Mouse (Mus musculus): Measurements from ENCODE around the gene Cacna1d.

Gene Cacna1d

GRCm38 (mm10) chr14:30457897-30458296 is 33.4 kb downstream of the Cacna1d start:
- DNase-seq: peak; percentile 10 to 58

GRCm38 (mm10) chr14:30457436-30457835 is 33.8 kb downstream of the Cacna1d start:
- no peak for DNase-seq

GRCm38 (mm10) chr14:30455801-30456595 is 35.3 kb downstream of the Cacna1d start:
- no peak for DNase-seq

GRCm38 (mm10) chr14:30439915-30440314 is 51.3 kb downstream of the Cacna1d start:
- DNase-seq: no peak

GRCm38 (mm10) chr14:30435316-30435715 is 55.9 kb downstream of the Cacna1d start:
- no peak for DNase-seq

- DNase-seq: no peak
Observed at GRCm38 (mm10) chr14:30430446-30430845, 60.8 kb downstream of the Cacna1d start.

- DNase-seq: no peak
Observed at GRCm38 (mm10) chr14:30430026-30430425, 61.2 kb downstream of the Cacna1d start.

GRCm38 (mm10) chr14:30429606-30430005 is 61.6 kb downstream of the Cacna1d start:
- DNase-seq: no peak

GRCm38 (mm10) chr14:30428757-30429156 is 62.5 kb downstream of the Cacna1d start:
- DNase-seq: no peak

GRCm38 (mm10) chr14:30425876-30426275 is 65.4 kb downstream of the Cacna1d start:
- no peak for DNase-seq

GRCm38 (mm10) chr14:30425175-30425574 is 66.1 kb downstream of the Cacna1d start:
- DNase-seq: no peak

GRCm38 (mm10) chr14:30424638-30425037 is 66.6 kb downstream of the Cacna1d start:
- DNase-seq: no peak

- no peak for DNase-seq
Observed at GRCm38 (mm10) chr14:30422376-30423140, 68.7 kb downstream of the Cacna1d start.

- no peak for DNase-seq
Observed at GRCm38 (mm10) chr14:30419458-30419857, 71.8 kb downstream of the Cacna1d start.

- DNase-seq: no peak
Observed at GRCm38 (mm10) chr14:30419046-30419445, 72.2 kb downstream of the Cacna1d start.

- DNase-seq: no peak
Observed at GRCm38 (mm10) chr14:30415830-30416229, 75.4 kb downstream of the Cacna1d start.

GRCm38 (mm10) chr14:30414131-30414530 is 77.1 kb downstream of the Cacna1d start:
- no peak for DNase-seq

- no peak for DNase-seq
Observed at GRCm38 (mm10) chr14:30409331-30409730, 81.9 kb downstream of the Cacna1d start.

GRCm38 (mm10) chr14:30405456-30406225 is 85.6 kb downstream of the Cacna1d start:
- no peak for DNase-seq

GRCm38 (mm10) chr14:30378306-30378705 is 112.9 kb downstream of the Cacna1d start:
- no peak for DNase-seq

- no peak for DNase-seq
Observed at GRCm38 (mm10) chr14:30372878-30373277, 118.4 kb downstream of the Cacna1d start.

GRCm38 (mm10) chr14:30371070-30371469 is 120.2 kb downstream of the Cacna1d start:
- DNase-seq: no peak

GRCm38 (mm10) chr14:30367074-30367473 is 124.2 kb downstream of the Cacna1d start:
- no peak for DNase-seq

All from kidney, postnatal 25 days (tissue).